Mouse (Mus musculus) liver, embryonic 14.5 days (tissue): ENCODE results near the gene Cyp46a1. TPM values are rescaled to one million over a fixed set of nuclear protein-coding genes. Genes with fewer than 3 reads are reported as not detected.
A peak's percentile ranks its signal among the peaks of the same experiment; 100 is the strongest.

ENCODE experiments used
- ATAC-seq: fragments of 200-750 bp; cut with Nextera tagmentation; 2 replicates; pipeline ENCODE4 v1.8.0; 2017; ENCODE audit warnings: moderate number of reproducible peaks, mild to moderate bottlenecking, moderate library complexity; ENCODE audit not compliant: insufficient read depth
- DNase-seq, 3 experiments: peaks; one replicate each; pipeline ENCODE4 v3.0.0-alpha.2; 2012 to 2013; ENCODE audit warnings: low read depth in 3 of 3, low spot score in 3 of 3
- H3K27ac ChIP-seq: fragments of 300-500 bp; sonication (generic); 2 replicates; pipeline ENCODE4 v1.5.1; 2014; ENCODE audit warnings: moderate library complexity, mild to moderate bottlenecking, control low read depth, inconsistent platforms
- H3K27me3 ChIP-seq: fragments of 300-500 bp; sonication (generic); 2 replicates; pipeline ENCODE4 v1.6.1; 2014; ENCODE audit warnings: mild to moderate bottlenecking, low read length, moderate library complexity; ENCODE audit not compliant: control insufficient read depth, insufficient read depth
- H3K36me3 ChIP-seq: fragments of 300-500 bp; sonication (generic); replicated peaks from 2 replicates; pipeline ENCODE4 v1.6.1; 2014; ENCODE audit warnings: low read depth; ENCODE audit not compliant: control insufficient read depth, insufficient read depth
- H3K4me1 ChIP-seq, 2 experiments: fragments of 200-500 bp in 1 of 2; fragments of 300-500 bp in 1 of 2; sonication (generic) in 1 of 2; replicated peaks; 2 replicates each; pipeline ENCODE4 v1.6.1; 2012 to 2014; ENCODE audit warnings: antibody characterized with exemption in 1 of 2, inconsistent platforms in 1 of 2, low read length in 1 of 2; ENCODE audit not compliant: control insufficient read depth in 2 of 2, insufficient read depth in 2 of 2
- H3K4me2 ChIP-seq: fragments of 300-500 bp; sonication (generic); 2 replicates; pipeline ENCODE4 v1.6.1; 2014; ENCODE audit warnings: low read depth, mild to moderate bottlenecking, control low read depth, moderate library complexity
- H3K4me3 ChIP-seq, 2 experiments: fragments of 200-500 bp in 1 of 2; fragments of 300-500 bp in 1 of 2; sonication (generic) in 1 of 2; 2 replicates each; pipeline ENCODE4 v1.5.1; 2012 to 2014; ENCODE audit warnings: low read depth in 2 of 2, low read length in 2 of 2, mild to moderate bottlenecking in 2 of 2, control low read depth in 1 of 2, inconsistent platforms in 1 of 2, moderate library complexity in 1 of 2; ENCODE audit not compliant: insufficient read depth in 1 of 2
- H3K9ac ChIP-seq: fragments of 300-500 bp; sonication (generic); replicated peaks from 2 replicates; pipeline ENCODE4 v1.6.1; 2014; ENCODE audit warnings: mild to moderate bottlenecking, control low read depth, moderate library complexity
- H3K9me3 ChIP-seq: fragments of 300-500 bp; sonication (generic); 2 replicates; pipeline ENCODE4 v1.6.1; 2016; ENCODE audit warnings: low read length, mixed read lengths; ENCODE audit not compliant: control insufficient read depth
- CTCF ChIP-seq: IDR thresholded peaks from 2 replicates; pipeline ENCODE4 v1.5.1; 2016; ENCODE audit warnings: antibody characterized with exemption, low read depth, control low read depth
- EP300 ChIP-seq: IDR thresholded peaks from 2 replicates; pipeline ENCODE4 v1.6.1; 2016; ENCODE audit warnings: antibody characterized with exemption, low read depth
- whole genome bisulfite sequencing: fragments of 180-500 bp; shearing (Covaris S2); extraction: QIAGEN DNeasy Blood & Tissue Kit; methylation state at CpG from one replicate; pipeline ENCODE4 v1.1.7; 2014; ENCODE audit not compliant: insufficient replicate concordance; 5-methylcytosine and 5-hydroxymethylcytosine counted together
- polyA plus RNA-seq, 2 experiments: library from polyadenylated mRNA; depleted of rRNA in 1 of 2; stranded (reverse) in 1 of 2; unstranded in 1 of 2; fragments of >200 nt; fragmentation: Nextera tagmentation in 1 of 2; extraction: Ambion mirVana in 1 of 2; gene quantifications; 2 replicates each; pipeline versions ENCODE4 v1.2.1 to v1.2.3; 2012 to 2014

Cyp46a1 gene
- polyA plus RNA-seq, 2 experiments: 0.11 to 0.52 TPM

DNA sequence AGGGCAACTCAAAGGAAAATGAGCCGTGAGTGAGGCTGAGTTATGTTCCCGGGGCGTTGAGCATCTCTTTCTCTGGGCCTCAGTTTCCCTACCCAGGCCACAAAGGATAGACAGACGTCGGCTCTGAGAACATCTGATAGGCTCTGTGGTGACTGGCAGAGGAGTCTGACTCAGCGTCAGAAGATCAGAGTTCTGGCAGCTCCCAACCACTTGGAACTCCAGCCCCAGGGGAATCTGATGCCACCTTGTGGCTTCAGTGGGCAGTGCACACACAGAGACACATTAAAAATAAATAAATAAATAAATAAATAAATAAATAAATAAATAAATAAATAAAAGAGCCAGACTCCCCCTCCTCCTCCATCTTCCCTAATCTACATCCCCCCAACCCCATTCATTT, 37.1 kb upstream of the Cyp46a1 start:
- ATAC-seq (no peak), DNase-seq (no peak)
- TF ChIP-seq EP300 (no peak), CTCF (peak; percentile 42)
- Histone ChIP-seq H3K36me3 (no peaks in the 10 kb centered on the region), H3K4me3 (no peak overlapping the region), H3K27me3 (no peaks in the 10 kb centered on the region), H3K4me2 (no peak overlapping the region), H3K9ac (no peak overlapping the region), H3K4me1 (no peaks in the 10 kb centered on the region), H3K27ac (no peak overlapping the region), H3K9me3 (no peaks in the 10 kb centered on the region)
- 47% methylated on average over 6 of the region's 6 CpGs for WGBS

DNA sequence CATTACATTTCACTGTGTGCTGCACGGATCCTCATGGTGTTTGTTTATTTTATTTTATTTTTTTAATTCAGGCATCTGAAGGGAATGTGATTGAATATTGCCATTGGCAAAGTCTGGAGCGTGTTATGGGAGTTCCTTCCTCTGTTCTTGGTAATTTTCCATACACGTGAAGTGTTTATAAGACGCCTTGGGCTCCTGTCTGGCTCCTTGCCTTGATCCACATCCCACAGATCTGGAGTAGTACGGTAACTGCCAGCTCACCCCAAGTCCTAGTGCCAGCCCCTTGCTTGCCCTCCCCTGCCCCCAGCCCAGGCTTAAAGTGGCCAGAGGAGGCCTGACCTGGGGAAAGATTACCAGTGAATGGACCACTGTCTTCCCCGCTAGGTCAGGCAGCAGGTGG, 33.2 kb upstream of the Cyp46a1 start:
- H3K4me1 ChIP-seq: no peaks in the 10 kb centered on the region

DNA sequence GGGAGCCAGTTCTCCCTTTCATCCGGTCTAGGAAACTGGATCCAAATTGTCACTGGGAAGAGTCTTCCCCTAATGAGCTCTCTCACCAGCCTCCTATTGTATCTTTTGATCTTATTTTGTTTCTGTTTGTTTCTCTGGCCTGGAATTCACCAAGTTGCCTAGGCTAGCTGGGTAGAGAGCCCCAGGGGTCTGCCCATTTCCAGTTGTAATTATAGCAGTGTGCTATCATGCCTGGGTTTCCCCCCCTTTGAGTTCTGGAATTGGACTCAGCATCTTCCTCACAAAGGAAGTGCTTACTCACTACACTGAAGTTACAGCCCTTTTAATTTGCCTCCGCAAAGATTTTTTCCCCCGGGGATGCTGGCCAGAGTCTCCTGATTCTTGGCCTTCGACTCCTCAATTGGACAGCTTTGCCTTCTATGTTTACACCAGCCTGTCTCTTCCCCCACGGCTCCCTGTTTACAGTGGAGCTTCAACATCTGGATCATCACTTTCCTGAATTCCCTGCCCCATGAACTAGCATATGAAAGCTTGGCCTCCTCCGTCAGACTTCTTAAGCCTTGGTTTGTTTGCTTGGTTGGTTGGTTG, 30.3 kb upstream of the Cyp46a1 start:
- no peak overlapping the region for H3K4me2 ChIP-seq
- DNase-seq: no peak
- TF ChIP-seq EP300 (no peak), CTCF (no peak)
- WGBS: 37% methylated on average over 6 of the region's 6 CpGs
- H3K36me3 ChIP-seq: no peaks in the 10 kb centered on the region
- no peaks in the 10 kb centered on the region for H3K4me1 ChIP-seq
- H3K4me3 ChIP-seq: no peak overlapping the region
- no peaks in the 10 kb centered on the region for H3K9me3 ChIP-seq
- peaks cover 22% of the 10 kb centered on the region for H3K27me3 ChIP-seq
- ATAC-seq: no peak
- H3K27ac ChIP-seq: no peak overlapping the region
- H3K9ac ChIP-seq: no peak overlapping the region

More for the DNA sequence above, 33.2 kb upstream of the Cyp46a1 start:
- H3K36me3 ChIP-seq: no peaks in the 10 kb centered on the region
- no peak overlapping the region for H3K9ac ChIP-seq
- H3K4me3 ChIP-seq: no peak overlapping the region
- H3K27ac ChIP-seq: no peak overlapping the region
- TF ChIP-seq CTCF: no peak
- no peak for TF ChIP-seq EP300
- DNase-seq: no peak
- no peak for ATAC-seq
- no peaks in the 10 kb centered on the region for H3K9me3 ChIP-seq
- WGBS: 67% methylated on average over 6 of the region's 6 CpGs
- H3K4me2 ChIP-seq: no peak overlapping the region
- peaks cover 8% of the 10 kb centered on the region for H3K27me3 ChIP-seq

DNA sequence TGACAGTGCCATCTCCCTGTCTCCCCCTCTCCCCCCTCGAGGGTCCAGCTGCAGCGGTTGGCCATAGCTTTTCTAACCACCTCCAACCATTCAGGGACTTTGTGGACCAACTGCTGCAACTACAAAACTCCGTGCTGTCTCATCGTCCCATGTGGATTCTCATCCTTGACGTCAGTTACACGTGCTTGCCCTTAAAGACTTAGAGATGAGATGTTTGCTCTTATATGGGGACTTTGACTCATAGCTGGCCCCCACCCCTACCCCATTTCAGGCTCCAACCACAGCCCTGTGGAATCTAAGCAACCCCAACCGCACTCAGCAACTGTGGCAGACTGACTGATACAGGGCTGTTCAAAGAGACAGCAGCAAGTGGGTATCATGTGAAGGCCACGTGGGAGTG, 29.0 kb upstream of the Cyp46a1 start:
- H3K27me3 ChIP-seq: peaks cover 22% of the 10 kb centered on the region
- no peaks in the 10 kb centered on the region for H3K36me3 ChIP-seq
- H3K9me3 ChIP-seq: no peaks in the 10 kb centered on the region
- no peak overlapping the region for H3K27ac ChIP-seq
- no peaks in the 10 kb centered on the region for H3K4me1 ChIP-seq
- DNase-seq (no peak), ATAC-seq (no peak)
- no peak overlapping the region for H3K9ac ChIP-seq
- no peak for TF ChIP-seq CTCF
- TF ChIP-seq EP300: no peak
- H3K4me3 ChIP-seq: no peak overlapping the region
- no peak overlapping the region for H3K4me2 ChIP-seq
- WGBS: 45% methylated on average over 8 of the region's 8 CpGs

DNA sequence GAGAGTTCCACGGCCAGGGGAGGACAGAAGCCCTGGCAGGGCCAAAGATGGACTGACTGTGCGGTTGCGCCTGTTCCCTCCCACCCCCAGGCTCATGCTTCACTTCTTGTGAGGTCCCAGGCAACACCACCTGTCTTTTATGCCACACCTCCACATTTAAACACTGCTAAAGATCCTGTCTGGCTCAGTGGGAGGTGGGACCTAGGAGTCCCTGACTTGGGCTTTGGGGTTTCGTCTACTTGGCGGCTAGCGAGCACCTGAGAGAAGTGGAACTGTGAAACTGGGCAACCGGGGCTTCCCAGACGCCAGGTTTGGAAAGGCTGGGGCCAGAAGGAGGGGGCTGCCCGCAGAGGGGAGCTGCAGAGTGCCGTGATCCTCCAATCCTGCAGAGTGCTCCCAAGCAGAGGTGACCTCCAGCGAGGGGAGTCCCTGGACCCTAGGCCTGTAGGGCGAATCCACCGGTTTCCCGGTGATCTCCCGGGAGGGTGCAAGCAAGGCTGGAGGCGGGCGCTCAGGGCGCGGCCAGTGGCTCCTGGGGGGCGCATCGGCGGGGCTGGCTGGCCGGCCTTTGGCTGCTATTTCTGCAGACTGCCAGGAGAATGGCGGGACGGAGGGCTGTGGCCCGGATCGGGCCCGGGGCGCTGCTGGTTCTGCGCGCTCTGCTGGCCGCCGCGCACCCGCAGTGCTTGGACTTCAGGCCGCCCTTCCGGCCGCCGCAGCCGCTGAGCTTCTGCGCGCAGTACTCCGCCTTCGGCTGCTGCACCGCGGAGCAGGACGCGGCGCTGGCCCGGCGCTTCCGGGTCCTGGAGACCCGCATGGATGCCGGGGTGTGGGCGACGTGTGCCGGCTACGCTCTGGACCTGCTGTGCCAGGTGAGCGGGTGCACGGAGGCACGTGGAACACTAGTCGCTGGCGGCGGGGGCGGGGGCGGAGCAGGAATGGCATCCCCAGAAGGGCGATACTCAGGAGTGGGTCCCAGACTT, 28.1 kb upstream of the Cyp46a1 start, which contains the start of gene Hhipl1:
TSS of gene Hhipl1 (plus strand) at position 459 of the 983 bp plus-strand sequence.
- TF ChIP-seq CTCF: no peak
- no peak for TF ChIP-seq EP300
- no peak within 1 kb of the TSS for H3K27ac ChIP-seq
- DNase-seq: no peak
- H3K9me3 ChIP-seq: no peaks in the 10 kb centered on the region
- 5% methylated on average over 61 of the region's 67 CpGs for WGBS
- peak; percentile 24; the same call in 1 of the 2 replicates for ATAC-seq
- peak within 1 kb of the TSS; percentile 30 for H3K4me2 ChIP-seq
- no peak within 1 kb of the TSS for H3K9ac ChIP-seq
- peak within 1 kb of the TSS; percentile 25 to 40 for H3K4me3 ChIP-seq
- H3K27me3 ChIP-seq: peaks cover 22% of the 10 kb centered on the region
- H3K36me3 ChIP-seq: no peaks in the 10 kb centered on the region
- no peaks in the 10 kb centered on the region for H3K4me1 ChIP-seq
